Mouse (Mus musculus): ENCODE measurements around the gene Pex1. TPM values are rescaled to one million over a fixed set of nuclear protein-coding genes. Genes with fewer than 3 reads are reported as not detected.

The Pex1 gene
- polyA plus RNA-seq, 1 experiment from 2014 or later = 10.9 TPM

GRCm38 (mm10) chr5:3631512-3632271, 35.8 kb downstream of the Pex1 start:
- ATAC-seq (no peak), DNase-seq (ENCODE audit: low spot score) (no peak)
- Histone ChIP-seq H3K4me3 (ENCODE audit: low read depth, low read length) (no peak overlapping the region), H3K27me3 (replicated peaks; ENCODE audit: insufficient read depth, low read length) (no peaks in the 10 kb centered on the region), H3K4me2 (replicated peaks; ENCODE audit: low read depth, low read length) (no peak overlapping the region), H3K9me3 (ENCODE audit: low read length) (no peaks in the 10 kb centered on the region), H3K4me1 (ENCODE audit: insufficient read depth, low read depth, low read length) (no peaks in the 10 kb centered on the region), H3K36me3 (ENCODE audit: insufficient read depth, low read length) (peaks cover 6% of the 10 kb centered on the region; the same call in 1 of the 2 replicates), H3K9ac (replicated peaks; ENCODE audit: low read depth) (no peak overlapping the region), H3K27ac (ENCODE audit: low read length) (no peak overlapping the region)
- 75% methylated on average over 16 of the region's 16 CpGs for WGBS
- TF ChIP-seq CTCF (IDR thresholded peaks at IDR 0.05) (no peak), EP300 (IDR thresholded peaks at IDR 0.05) (no peak)

- TF ChIP-seq CTCF (IDR thresholded peaks at IDR 0.05) = no peak
- no peak for TF ChIP-seq EP300 (IDR thresholded peaks at IDR 0.05)
- Histone ChIP-seq H3K9ac (replicated peaks; ENCODE audit: low read depth) (no peak overlapping the region), H3K4me1 (ENCODE audit: insufficient read depth, low read depth, low read length) (no peaks in the 10 kb centered on the region), H3K9me3 (ENCODE audit: low read length) (no peaks in the 10 kb centered on the region), H3K27me3 (replicated peaks; ENCODE audit: insufficient read depth, low read length) (no peaks in the 10 kb centered on the region), H3K4me3 (ENCODE audit: low read depth, low read length) (no peak overlapping the region), H3K4me2 (replicated peaks; ENCODE audit: low read depth, low read length) (no peak overlapping the region), H3K36me3 (ENCODE audit: insufficient read depth, low read length) (peaks cover 6% of the 10 kb centered on the region; the same call in 1 of the 2 replicates), H3K27ac (ENCODE audit: low read length) (no peak overlapping the region)
- ATAC-seq (no peak), DNase-seq (ENCODE audit: low spot score) (no peak)
- 82% methylated on average over 5 of the region's 5 CpGs for WGBS
These were observed 36.4 kb downstream of the Pex1 start for GRCm38 (mm10) chr5:3632285-3632684.

GRCm38 (mm10) chr5:3633315-3633714, 37.4 kb downstream of the Pex1 start:
- Histone ChIP-seq H3K27ac (ENCODE audit: low read length) (no peak overlapping the region), H3K4me3 (ENCODE audit: low read depth, low read length) (no peak overlapping the region), H3K36me3 (ENCODE audit: insufficient read depth, low read length) (peaks cover 6% of the 10 kb centered on the region; the same call in 1 of the 2 replicates), H3K9ac (replicated peaks; ENCODE audit: low read depth) (no peak overlapping the region), H3K27me3 (replicated peaks; ENCODE audit: insufficient read depth, low read length) (no peaks in the 10 kb centered on the region), H3K9me3 (ENCODE audit: low read length) (no peaks in the 10 kb centered on the region), H3K4me1 (ENCODE audit: insufficient read depth, low read depth, low read length) (no peaks in the 10 kb centered on the region), H3K4me2 (replicated peaks; ENCODE audit: low read depth, low read length) (no peak overlapping the region)
- WGBS = 94% methylated on average over 13 of the region's 13 CpGs
- no peak for TF ChIP-seq CTCF (IDR thresholded peaks at IDR 0.05)
- TF ChIP-seq EP300 (IDR thresholded peaks at IDR 0.05) = no peak
- ATAC-seq = no peak
- no peak for DNase-seq (ENCODE audit: low spot score)

GRCm38 (mm10) chr5:3633951-3634350, 38.1 kb downstream of the Pex1 start:
- TF ChIP-seq CTCF (IDR thresholded peaks at IDR 0.05) = peak; percentile 52
- TF ChIP-seq EP300 (IDR thresholded peaks at IDR 0.05) = no peak
- Histone ChIP-seq H3K4me3 (ENCODE audit: low read depth, low read length) (no peak overlapping the region), H3K36me3 (ENCODE audit: insufficient read depth, low read length) (peaks cover 6% of the 10 kb centered on the region; the same call in 1 of the 2 replicates), H3K27me3 (replicated peaks; ENCODE audit: insufficient read depth, low read length) (no peaks in the 10 kb centered on the region), H3K4me1 (ENCODE audit: insufficient read depth, low read depth, low read length) (no peaks in the 10 kb centered on the region), H3K4me2 (replicated peaks; ENCODE audit: low read depth, low read length) (no peak overlapping the region), H3K27ac (ENCODE audit: low read length) (no peak overlapping the region), H3K9ac (replicated peaks; ENCODE audit: low read depth) (no peak overlapping the region), H3K9me3 (ENCODE audit: low read length) (no peaks in the 10 kb centered on the region)
- WGBS = 69% methylated on average over 4 of the region's 4 CpGs
- DNase-seq (ENCODE audit: low spot score) = no peak
- ATAC-seq = no peak

DNA sequence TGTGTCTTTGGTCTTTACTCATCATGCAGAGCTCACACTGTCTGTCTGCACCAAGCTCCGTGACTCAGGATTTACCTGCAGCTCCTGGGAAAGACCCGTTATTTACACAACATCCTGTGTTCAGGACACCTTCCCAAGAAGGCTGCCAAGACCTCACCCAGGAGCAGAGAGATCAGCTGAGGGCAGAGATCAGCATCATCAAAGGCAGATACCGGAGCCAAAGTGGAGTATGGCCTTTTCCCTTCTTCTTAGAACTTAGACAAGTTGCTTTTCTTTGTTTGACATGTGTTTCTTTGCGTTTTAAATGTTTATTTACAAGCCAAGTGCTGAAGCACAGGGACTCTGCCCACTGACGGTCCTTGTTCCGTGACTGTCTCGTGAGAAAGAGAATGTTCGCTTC, 39.4 kb downstream of the Pex1 start:
- TF ChIP-seq CTCF (IDR thresholded peaks at IDR 0.05) (no peak), EP300 (IDR thresholded peaks at IDR 0.05) (no peak)
- Histone ChIP-seq H3K4me3 (ENCODE audit: low read depth, low read length) (no peak overlapping the region), H3K27ac (ENCODE audit: low read length) (no peak overlapping the region), H3K27me3 (replicated peaks; ENCODE audit: insufficient read depth, low read length) (no peaks in the 10 kb centered on the region), H3K9ac (replicated peaks; ENCODE audit: low read depth) (no peak overlapping the region), H3K4me1 (ENCODE audit: insufficient read depth, low read depth, low read length) (no peaks in the 10 kb centered on the region), H3K36me3 (ENCODE audit: insufficient read depth, low read length) (peaks cover 6% of the 10 kb centered on the region; the same call in 1 of the 2 replicates), H3K4me2 (replicated peaks; ENCODE audit: low read depth, low read length) (no peak overlapping the region), H3K9me3 (ENCODE audit: low read length) (no peaks in the 10 kb centered on the region)
- DNase-seq (ENCODE audit: low spot score) (no peak), ATAC-seq (no peak)
- WGBS = 73% methylated on average over 8 of the region's 8 CpGs

DNA sequence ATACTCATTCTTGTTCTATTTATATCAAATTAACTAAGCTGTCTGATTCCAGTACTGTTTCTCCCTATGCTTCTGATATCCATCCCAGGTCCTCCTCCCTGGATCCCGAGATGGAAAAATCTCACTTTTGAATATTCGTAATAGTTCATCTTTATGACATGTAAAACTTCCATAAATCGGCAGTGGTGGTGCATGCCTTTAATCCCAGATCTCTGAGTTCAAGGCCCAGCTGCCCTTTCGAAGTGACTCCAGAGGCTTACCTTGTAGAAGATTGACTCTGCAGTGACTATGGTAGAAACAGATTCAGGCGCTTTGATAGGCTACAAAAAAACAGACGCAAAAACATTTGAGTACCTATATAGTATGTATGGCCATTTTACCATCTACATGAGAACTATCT, 48.8 kb downstream of the Pex1 start:
- ATAC-seq (no peak), DNase-seq (ENCODE audit: low spot score) (no peak)
- Histone ChIP-seq H3K27me3 (replicated peaks; ENCODE audit: insufficient read depth, low read length) (no peaks in the 10 kb centered on the region), H3K9ac (replicated peaks; ENCODE audit: low read depth) (no peak overlapping the region), H3K4me1 (ENCODE audit: insufficient read depth, low read depth, low read length) (no peaks in the 10 kb centered on the region), H3K9me3 (ENCODE audit: low read length) (no peaks in the 10 kb centered on the region), H3K36me3 (ENCODE audit: insufficient read depth, low read length) (0 out of 2 replicates have a peak, but pooled peaks cover 3% of the 10 kb centered on the region), H3K4me2 (replicated peaks; ENCODE audit: low read depth, low read length) (no peak overlapping the region), H3K4me3 (ENCODE audit: low read depth, low read length) (no peak overlapping the region), H3K27ac (ENCODE audit: low read length) (no peak overlapping the region)
- TF ChIP-seq EP300 (IDR thresholded peaks at IDR 0.05) (no peak), CTCF (IDR thresholded peaks at IDR 0.05) (no peak)
- WGBS = 90% methylated on average over 6 of the region's 6 CpGs
